Mouse (Mus musculus) megakaryocyte, embryonic 14.5 days (primary cell): ENCODE measurements at regions not wholly inside any gene's neighbourhood (a gene's known extent, or its start where the extent isn't known, plus 50 kb on each side); places are given as distances from the start of the nearest gene placed in this dataset.

Experiments
- FLI1 ChIP-seq: IDR thresholded peaks from 2 replicates; pipeline ENCODE4 v1.6.1; 2012; ENCODE audit warnings: low read length, inconsistent platforms, mixed read lengths
- GATA1 ChIP-seq: IDR thresholded peaks from 3 replicates; pipeline ENCODE4 v1.6.1; 2012; ENCODE audit warnings: mixed read lengths, low read length, inconsistent platforms, borderline replicate concordance

DNA sequence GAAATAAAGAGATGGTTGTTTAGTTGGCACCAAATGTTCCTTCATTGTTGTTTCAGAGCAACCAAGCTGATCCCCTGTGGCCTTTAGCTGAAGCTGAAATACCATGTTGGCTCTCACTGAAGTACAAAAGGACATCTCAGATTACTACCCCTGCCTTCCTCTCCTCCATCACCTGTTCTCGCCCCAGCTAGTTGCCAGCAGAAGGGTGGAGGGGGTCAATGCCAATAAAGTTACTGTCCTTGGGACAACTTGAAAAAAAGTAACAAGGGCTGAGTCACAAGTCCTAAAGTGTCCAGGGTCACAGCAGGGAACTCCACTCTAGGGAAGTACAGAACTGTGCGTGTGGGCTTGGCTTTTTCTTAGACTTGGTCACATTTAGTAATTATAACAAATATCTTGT, 216.0 kb downstream of the Lnpk start:
- TF ChIP-seq GATA1 (no peak), FLI1 (no peak)
